7 mouse cellular contexts compared by ENCODE assay signal in the genomic region with DNA sequence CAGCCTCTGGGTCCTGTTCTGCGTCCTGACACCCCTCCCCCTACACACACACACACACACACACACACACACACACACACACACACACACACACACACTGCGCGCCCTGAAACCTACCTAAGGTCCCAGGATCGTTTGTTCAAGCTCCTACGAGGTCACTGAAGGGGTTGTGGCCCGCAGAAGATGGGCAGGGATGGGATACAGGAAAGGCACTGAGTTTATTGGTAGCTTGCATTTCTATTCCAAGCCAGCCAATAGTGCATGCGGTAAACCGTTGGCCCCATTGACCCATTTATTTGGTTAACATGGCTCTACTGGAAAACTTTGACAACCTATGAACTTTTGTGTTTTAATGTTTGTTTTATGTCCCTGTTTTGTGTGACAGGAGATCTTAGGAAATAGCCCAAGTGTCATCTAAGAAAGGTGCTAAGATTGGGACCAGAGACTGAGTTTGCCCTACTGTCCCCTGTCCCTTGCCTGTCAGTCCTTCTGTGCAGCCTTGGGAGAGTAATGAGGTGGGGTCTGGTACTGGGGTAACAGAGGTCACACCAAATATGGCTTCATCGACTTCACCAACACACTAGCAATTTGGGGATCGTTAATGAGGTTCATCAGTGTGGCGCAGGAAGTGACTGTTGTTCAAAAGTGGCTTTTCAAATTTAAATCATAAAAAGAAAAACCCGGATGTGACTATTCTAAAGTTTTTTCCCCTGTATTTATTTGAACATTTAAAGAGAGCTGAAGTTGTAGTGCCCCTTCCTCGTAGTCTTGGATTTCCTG. TPM values are rescaled to one million over a fixed set of nuclear protein-coding genes. Genes with fewer than 3 reads are reported as not detected.
DNase-seq lines count a peak whose midpoint lies in the region; ATAC-seq and TF ChIP-seq lines count a peak whose summit lies in the region.

No protein-coding gene starts in this region.

- H3K9me3 ChIP-seq in G1E (replicated peaks), result no peaks in the 10 kb centered on the region
- H3K9me3 ChIP-seq in heart, embryonic 16.5 days (replicated peaks; ENCODE audit: control insufficient read depth, low read length), result 0 out of 2 replicates have a peak, but pooled peaks cover 2% of the 10 kb centered on the region
- H3K9me3 ChIP-seq in liver, postnatal 0 days (ENCODE audit: low read length), result no peaks in the 10 kb centered on the region

- H3K27me3 ChIP-seq in G1E (ENCODE audit: insufficient read depth, low read length), result no peaks in the 10 kb centered on the region
- no peaks in the 10 kb centered on the region for H3K27me3 ChIP-seq in heart, embryonic 16.5 days (ENCODE audit: control insufficient read depth, insufficient read depth, low read length)
- H3K27me3 ChIP-seq in liver, postnatal 0 days (ENCODE audit: insufficient read depth, low read length), result no peaks in the 10 kb centered on the region

- TF ChIP-seq CTCF in G1E (IDR thresholded peaks at IDR 0.05; ENCODE audit: low read depth, low read length), result no peak
- TF ChIP-seq CTCF in liver, postnatal 0 days (IDR thresholded peaks at IDR 0.05; ENCODE audit: low read depth), result no peak

- TF ChIP-seq EP300 in liver, postnatal 0 days (IDR thresholded peaks at IDR 0.05; ENCODE audit: low read depth), result no peak

- H3K4me1 ChIP-seq in G1E (ENCODE audit: insufficient read depth, low read depth, low read length), result peaks cover 69% of the 10 kb centered on the region
- H3K4me1 ChIP-seq in heart, embryonic 16.5 days (ENCODE audit: control insufficient read depth, insufficient read depth, low read length), result peaks cover 18% of the 10 kb centered on the region
- peaks cover 33% of the 10 kb centered on the region for H3K4me1 ChIP-seq in liver, postnatal 0 days (ENCODE audit: insufficient read depth)

- DNase-seq in G1E (ENCODE audit: low spot score), result no peak
- DNase-seq in liver, postnatal 0 days, result peak; percentile 52
- DNase-seq in thymus, postnatal 4 days, result peak; percentile 24
- DNase-seq in cerebellum, postnatal 4 days (ENCODE audit: low spot score in 2 of 2), result no peak
- DNase-seq in layer of hippocampus, adult 9-10 months (ENCODE audit: low spot score), result no peak

- 27% methylated on average over 13 of the region's 13 CpGs for WGBS in heart, embryonic 16.5 days
- WGBS in liver, postnatal 0 days (ENCODE audit: insufficient replicate concordance), result 10% methylated on average over 13 of the region's 13 CpGs

- peak overlapping the region; percentile 89 for H3K9ac ChIP-seq in heart, embryonic 16.5 days (ENCODE audit: low read length)
- peak overlapping the region; percentile 100 for H3K9ac ChIP-seq in liver, postnatal 0 days (replicated peaks)

- H3K27ac ChIP-seq in heart, embryonic 16.5 days (ENCODE audit: low read length), result peak overlapping the region; percentile 96
- peak overlapping the region; percentile 100 for H3K27ac ChIP-seq in liver, postnatal 0 days (ENCODE audit: low read depth)

- peak overlapping the region; percentile 85 for H3K4me2 ChIP-seq in heart, embryonic 16.5 days (ENCODE audit: low read depth, low read length)
- peak overlapping the region; percentile 70 for H3K4me2 ChIP-seq in liver, postnatal 0 days (ENCODE audit: low read depth, low read length)

- peak; percentile 59 for ATAC-seq in CD4-positive, CD25-positive, alpha-beta regulatory T cell, adult 4 months
- no peak for ATAC-seq in G1E (ENCODE audit: extremely low read depth, insufficient number of reproducible peaks, low FRiP score, poor library complexity, severe bottlenecking)
- ATAC-seq in heart, embryonic 16.5 days (replicated peaks; ENCODE audit: extremely low read depth, insufficient read depth, low FRiP score), result no peak
- ATAC-seq in liver, postnatal 0 days, result peak; percentile 46

- peak overlapping the region; percentile 94 for H3K4me3 ChIP-seq in G1E (ENCODE audit: low read depth, low read length)
- peak overlapping the region; percentile 73 for H3K4me3 ChIP-seq in heart, embryonic 16.5 days (ENCODE audit: low read length)
- peak overlapping the region; percentile 100 for H3K4me3 ChIP-seq in liver, postnatal 0 days (ENCODE audit: low read depth, low read length)

- H3K36me3 ChIP-seq in G1E (replicated peaks), result peaks cover 39% of the 10 kb centered on the region
- H3K36me3 ChIP-seq in heart, embryonic 16.5 days (ENCODE audit: control insufficient read depth, insufficient read depth), result peaks cover 5% of the 10 kb centered on the region; the same call in 1 of the 2 replicates
- H3K36me3 ChIP-seq in liver, postnatal 0 days (replicated peaks; ENCODE audit: insufficient read depth, low read length), result peaks cover 23% of the 10 kb centered on the region

RNA-seq across cellular contexts. Expression of a gene that starts 1.1 kb away (rescaled TPM):
- 10 to 100 TPM; 45.8 to 48.2 TPM for polyA plus RNA-seq in CD4-positive, CD25-positive, alpha-beta regulatory T cell, adult 4 months (2017; shearing (Covaris generic))
- total RNA-seq in G1E (2014; fragmentation: Nextera tagmentation), result 165 and 186 TPM in 2 replicates
- total RNA-seq in G1E (2017), result 66.5 and 67.3 TPM in 2 replicates
- 27.3 and 35.1 TPM in 2 replicates for polyA plus RNA-seq in G1E (2012)
- 53.5 and 63.7 TPM in 2 replicates for polyA plus RNA-seq in heart, embryonic 16.5 days (2015; fragmentation: Nextera tagmentation; extraction: Ambion mirVana)
- 107 and 113 TPM in 2 replicates for polyA plus RNA-seq in liver, postnatal 0 days (2015; fragmentation: Nextera tagmentation; extraction: Ambion mirVana)

RNA-seq across cellular contexts. Expression of a gene that starts 17.9 kb away (rescaled TPM):
- not detected for polyA plus RNA-seq in CD4-positive, CD25-positive, alpha-beta regulatory T cell, adult 4 months (2017; shearing (Covaris generic))
- total RNA-seq in G1E (2014; fragmentation: Nextera tagmentation) (8.9 and 18.1 TPM in 2 replicates), G1E (2017) (not detected in 2 replicates)
- not detected in 2 replicates for polyA plus RNA-seq in G1E (2012)
- not detected in 2 replicates for polyA plus RNA-seq in heart, embryonic 16.5 days (2015; fragmentation: Nextera tagmentation; extraction: Ambion mirVana)
- polyA plus RNA-seq in liver, postnatal 0 days (2015; fragmentation: Nextera tagmentation; extraction: Ambion mirVana), result not detected in 2 replicates

RNA-seq across cellular contexts. Expression of a gene that starts 32.3 kb away (rescaled TPM):
- polyA plus RNA-seq in CD4-positive, CD25-positive, alpha-beta regulatory T cell, adult 4 months (2017; shearing (Covaris generic)), result 100 to 1,000 TPM; 131 to 143 TPM
- total RNA-seq in G1E (2014; fragmentation: Nextera tagmentation) (137 and 144 TPM in 2 replicates), G1E (2017) (87.8 and 101 TPM in 2 replicates)
- polyA plus RNA-seq in G1E (2012), result 16.7 and 18.3 TPM in 2 replicates
- 71.3 and 75.1 TPM in 2 replicates for polyA plus RNA-seq in heart, embryonic 16.5 days (2015; fragmentation: Nextera tagmentation; extraction: Ambion mirVana)
- 25.5 and 26.4 TPM in 2 replicates for polyA plus RNA-seq in liver, postnatal 0 days (2015; fragmentation: Nextera tagmentation; extraction: Ambion mirVana)

Comparison
In these comparisons a context has a peak if more than half of its experiments do, and no peak if none do; other contexts are left out.
1. ATAC-seq: peak in CD4-positive, CD25-positive, alpha-beta regulatory T cell, adult 4 months (single experiment) and liver, postnatal 0 days (single experiment); none in G1E (single experiment) and heart, embryonic 16.5 days (single experiment).
2. DNase-seq: peak in liver, postnatal 0 days (single experiment) and thymus, postnatal 4 days (single experiment); none in G1E (single experiment), cerebellum, postnatal 4 days (0 of 2) and layer of hippocampus, adult 9-10 months (single experiment).
3. Peak in every context shown above with its lines, with median percentiles within 50 percentile points of each other: H3K4me3 ChIP-seq.